Mouse (Mus musculus) CH12.LX (cell line): ENCODE measurements around the gene C130032M10Rik. TPM values are rescaled to one million over a fixed set of nuclear protein-coding genes. Genes with fewer than 3 reads are reported as not detected.

ENCODE experiments used
- DNase-seq: peaks from one replicate; pipeline ENCODE4 v3.0.0-alpha.2; 2013; ENCODE audit errors: extremely low read depth
- H3K27ac ChIP-seq: 2 replicates; pipeline ENCODE4 v1.5.1; 2012; ENCODE audit warnings: low read depth, mild to moderate bottlenecking, control low read depth, moderate library complexity; ENCODE audit not compliant: insufficient read depth
- H3K27me3 ChIP-seq: replicated peaks from 2 replicates; pipeline ENCODE3; 2012; ENCODE audit warnings: inconsistent platforms
- H3K36me3 ChIP-seq, 2 experiments: replicated peaks in 1 of 2; 2 replicates each; pipeline versions ENCODE3 to v1.6.1; 2012; ENCODE audit warnings: inconsistent platforms in 1 of 2, low read length in 1 of 2, mild to moderate bottlenecking in 1 of 2, mixed read lengths in 1 of 2, moderate library complexity in 1 of 2; ENCODE audit not compliant: control insufficient read depth in 1 of 2, insufficient read depth in 1 of 2
- H3K4me1 ChIP-seq, 2 experiments: 2 replicates each; pipeline ENCODE4 v1.6.1; 2012; ENCODE audit warnings: inconsistent platforms in 1 of 2, moderate library complexity in 1 of 2; ENCODE audit not compliant: insufficient read depth in 2 of 2, control insufficient read depth in 1 of 2
- H3K4me2 ChIP-seq: 2 replicates; pipeline ENCODE4 v1.6.1; 2012; ENCODE audit warnings: low read depth, mild to moderate bottlenecking, control low read depth; ENCODE audit not compliant: poor library complexity, insufficient read depth, severe bottlenecking
- H3K4me3 ChIP-seq, 3 experiments: fragments of 150-350 bp in 1 of 3; sonication (generic) in 1 of 3; replicated peaks in 1 of 3; 2 replicates each; pipeline versions ENCODE3 to v1.5.1; 2011 to 2012; ENCODE audit warnings: low read depth in 2 of 3, low read length in 2 of 3, mild to moderate bottlenecking in 2 of 3, moderate library complexity in 2 of 3, control low read depth in 1 of 3, improper control_type of control experiment in 1 of 3, inconsistent platforms in 1 of 3, mixed read lengths in 1 of 3; ENCODE audit not compliant: poor library complexity in 1 of 3
- H3K79me2 ChIP-seq: replicated peaks from 2 replicates; pipeline ENCODE4 v1.6.1; 2012; ENCODE audit warnings: mild to moderate bottlenecking, moderate library complexity; ENCODE audit not compliant: control insufficient read depth, poor library complexity, insufficient read depth, severe bottlenecking; ENCODE audit errors: extremely low read depth
- H3K9ac ChIP-seq: 2 replicates; pipeline ENCODE4 v1.6.1; 2012; ENCODE audit warnings: low read depth, mild to moderate bottlenecking, control low read depth, moderate library complexity; ENCODE audit not compliant: insufficient read depth
- H3K9me3 ChIP-seq: replicated peaks from 2 replicates; pipeline ENCODE3; 2012; ENCODE audit warnings: low read length, inconsistent platforms, mixed read lengths
- BHLHE40 ChIP-seq: IDR thresholded peaks from 2 replicates; pipeline ENCODE4 v1.6.1; 2011; ENCODE audit warnings: mild to moderate bottlenecking, low read depth, low read length, improper control_type of control experiment
- CHD1 ChIP-seq: IDR thresholded peaks from 2 replicates; pipeline ENCODE4 v1.6.1; 2012; ENCODE audit warnings: low read depth, low read length, improper control_type of control experiment, inconsistent platforms
- CHD2 ChIP-seq: IDR thresholded peaks from 2 replicates; pipeline ENCODE4 v1.6.1; 2011; ENCODE audit warnings: low read length, improper control_type of control experiment
- CTCF ChIP-seq, 2 experiments: IDR thresholded peaks in 1 of 2; conservative IDR thresholded peaks in 1 of 2; 2 replicates each; pipeline ENCODE4 v1.5.1; 2011 to 2012; ENCODE audit warnings: low read depth in 2 of 2, low read length in 2 of 2, improper control_type of control experiment in 1 of 2, inconsistent platforms in 1 of 2, mild to moderate bottlenecking in 1 of 2, moderate library complexity in 1 of 2
- ELF1 ChIP-seq: IDR thresholded peaks from 2 replicates; pipeline ENCODE4 v1.6.1; 2014; ENCODE audit warnings: low read depth, mild to moderate bottlenecking, inconsistent platforms, low read length, improper control_type of control experiment
- EP300 ChIP-seq: IDR thresholded peaks from 2 replicates; pipeline ENCODE4 v1.6.1; 2011; ENCODE audit warnings: low read length, improper control_type of control experiment
- ETS1 ChIP-seq: conservative IDR thresholded peaks from 2 replicates; pipeline ENCODE4 v1.6.1; 2012; ENCODE audit warnings: low read depth, mild to moderate bottlenecking, inconsistent platforms, low read length, improper control_type of control experiment, moderate library complexity
- GABPA ChIP-seq: IDR thresholded peaks from 2 replicates; pipeline ENCODE4 v1.6.1; 2012; ENCODE audit warnings: low read depth, low read length, improper control_type of control experiment, inconsistent platforms; ENCODE audit not compliant: insufficient replicate concordance
- HCFC1 ChIP-seq: IDR thresholded peaks from 2 replicates; pipeline ENCODE4 v1.6.1; 2012; ENCODE audit warnings: low read depth, mild to moderate bottlenecking, inconsistent platforms, low read length, improper control_type of control experiment
- IRF4 ChIP-seq: IDR thresholded peaks from 2 replicates; pipeline ENCODE4 v1.6.1; 2014; ENCODE audit warnings: low read depth, mild to moderate bottlenecking, inconsistent platforms, low read length, improper control_type of control experiment
- JUN ChIP-seq: IDR thresholded peaks from 2 replicates; pipeline ENCODE4 v1.6.1; 2011; ENCODE audit warnings: low read depth, mild to moderate bottlenecking, low read length, improper control_type of control experiment, moderate library complexity; ENCODE audit not compliant: insufficient read depth
- JUND ChIP-seq: conservative IDR thresholded peaks from 2 replicates; pipeline ENCODE4 v1.6.1; 2011; ENCODE audit warnings: low read depth, low read length, improper control_type of control experiment
- KAT2A ChIP-seq: IDR thresholded peaks from 2 replicates; pipeline ENCODE4 v1.6.1; 2012; ENCODE audit warnings: low read length, improper control_type of control experiment, inconsistent platforms; ENCODE audit not compliant: insufficient replicate concordance
- MAFK ChIP-seq: IDR thresholded peaks from 2 replicates; pipeline ENCODE4 v1.6.1; 2011; ENCODE audit warnings: low read length, improper control_type of control experiment; ENCODE audit not compliant: insufficient replicate concordance
- MAX ChIP-seq: IDR thresholded peaks from 2 replicates; pipeline ENCODE4 v1.6.1; 2011; ENCODE audit warnings: low read length, improper control_type of control experiment
- MEF2A ChIP-seq: IDR thresholded peaks from 2 replicates; pipeline ENCODE4 v1.6.1; 2014; ENCODE audit warnings: low read depth, mild to moderate bottlenecking, inconsistent platforms, low read length, improper control_type of control experiment, borderline replicate concordance
- MXI1 ChIP-seq: IDR thresholded peaks from 2 replicates; pipeline ENCODE4 v1.6.1; 2011; ENCODE audit warnings: mild to moderate bottlenecking, low read depth, low read length, improper control_type of control experiment
- MYC ChIP-seq: IDR thresholded peaks from 2 replicates; pipeline ENCODE4 v1.6.1; 2011; ENCODE audit warnings: low read depth, mild to moderate bottlenecking, improper control_type of control experiment, low read length
- NELFE ChIP-seq: IDR thresholded peaks from 2 replicates; pipeline ENCODE4 v1.6.1; 2011; ENCODE audit warnings: low read depth, low read length, improper control_type of control experiment
- NRF1 ChIP-seq: IDR thresholded peaks from 2 replicates; pipeline ENCODE4 v1.6.1; 2014; ENCODE audit warnings: low read depth, mild to moderate bottlenecking, inconsistent platforms, low read length, improper control_type of control experiment, moderate library complexity
- PAX5 ChIP-seq: IDR thresholded peaks from 2 replicates; pipeline ENCODE4 v1.6.1; 2012; ENCODE audit warnings: low read length, inconsistent platforms, mixed read lengths
- POLR2A ChIP-seq: IDR thresholded peaks from 2 replicates; pipeline ENCODE4 v1.6.1; 2011; ENCODE audit warnings: low read depth, mild to moderate bottlenecking, improper control_type of control experiment, low read length
- POLR2AphosphoS2 ChIP-seq: IDR thresholded peaks from 2 replicates; pipeline ENCODE4 v1.6.1; 2011; ENCODE audit warnings: low read depth, low read length, improper control_type of control experiment
- RAD21 ChIP-seq: IDR thresholded peaks from 2 replicates; pipeline ENCODE4 v1.6.1; 2011; ENCODE audit warnings: low read depth, mild to moderate bottlenecking, low read length, improper control_type of control experiment, moderate library complexity
- RCOR1 ChIP-seq: conservative IDR thresholded peaks from 2 replicates; pipeline ENCODE4 v1.6.1; 2012; ENCODE audit warnings: low read depth, mild to moderate bottlenecking, inconsistent platforms, low read length, improper control_type of control experiment
- SIN3A ChIP-seq: IDR thresholded peaks from 2 replicates; pipeline ENCODE4 v1.6.1; 2012; ENCODE audit warnings: low read length, improper control_type of control experiment, inconsistent platforms
- UBTF ChIP-seq: IDR thresholded peaks from 2 replicates; pipeline ENCODE4 v1.6.1; 2012; ENCODE audit warnings: low read depth, mild to moderate bottlenecking, inconsistent platforms, low read length, improper control_type of control experiment, moderate library complexity
- ZKSCAN1 ChIP-seq: IDR thresholded peaks from 2 replicates; pipeline ENCODE4 v1.6.1; 2012; ENCODE audit warnings: low read depth, inconsistent platforms, low read length, improper control_type of control experiment, borderline replicate concordance
- ZMIZ1 ChIP-seq: IDR thresholded peaks from 2 replicates; pipeline ENCODE4 v1.6.1; 2012; ENCODE audit warnings: low read depth, mild to moderate bottlenecking, inconsistent platforms, low read length, improper control_type of control experiment
- ZNF384 ChIP-seq: IDR thresholded peaks from 2 replicates; pipeline ENCODE4 v1.6.1; 2012; ENCODE audit warnings: low read depth, low read length, improper control_type of control experiment, inconsistent platforms
- dilution Hi-C: fragments of 300-500 bp; cut with MboI; formaldehyde crosslinking; loops from 2 replicates; pipeline ENCODE4 v1.14.3; 2020; ENCODE audit warnings: low sequenced_read_pairs; ENCODE audit not compliant: extremely low pct_unique_long_range_greater_than_20kb, extremely low pct_ligation_motif_present
- in situ Hi-C: fragments of 300-500 bp; cut with MboI; formaldehyde crosslinking; loops from 3 replicates; pipeline ENCODE4 v1.14.3; 2019; ENCODE audit warnings: low sequenced_read_pairs, low pct_ligation_motif_present, low pct_unique_long_range_greater_than_20kb, mixed read lengths
- polyA plus RNA-seq: library from polyadenylated mRNA; unstranded; fragments of >175 nt; gene quantifications from 2 replicates; pipeline ENCODE4 v1.2.1, GENCODE M21; 2012; ENCODE audit warnings: low read depth; ENCODE audit not compliant: insufficient read length
- total RNA-seq, 2 experiments: library from RNA; depleted of rRNA; stranded (reverse); fragments of 300-350 nt in 1 of 2; fragments of >200 nt in 1 of 2; gene quantifications; 2 replicates each; pipeline ENCODE4 v1.2.3; 2012 to 2014

Gene C130032M10Rik
- total and polyA plus RNA-seq, 3 experiments = not detected

- H3K4me2 ChIP-seq = peak overlapping the region; percentile 62
- H3K79me2 ChIP-seq = no peaks in the 10 kb centered on the region
- no peaks in the 10 kb centered on the region for H3K27me3 ChIP-seq
- dilution Hi-C loops = no loop called here
- peak; percentile 72 for DNase-seq
- H3K36me3 ChIP-seq = no peaks in the 10 kb centered on the region
- no peaks in the 10 kb centered on the region for H3K9me3 ChIP-seq
- no peak overlapping the region for H3K9ac ChIP-seq
- no peak overlapping the region for H3K4me3 ChIP-seq
- in situ Hi-C loops = no loop called here
- peaks cover 10 to 32% of the 10 kb centered on the region in 2 experiments for H3K4me1 ChIP-seq
- no peak for TF ChIP-seq JUN
- no peak for TF ChIP-seq KAT2A
- TF ChIP-seq JUND = no peak
- TF ChIP-seq BHLHE40 = no peak
- TF ChIP-seq MEF2A = no peak
- TF ChIP-seq NRF1 = no peak
- TF ChIP-seq POLR2AphosphoS2 = no peak
- 0 out of 2 replicates have a peak, but pooled peaks have one; percentile 24 for TF ChIP-seq ELF1
- peak; percentile 20; the same call in 1 of the 2 replicates for TF ChIP-seq IRF4
- no peak for TF ChIP-seq GABPA
- no peak for TF ChIP-seq ZNF384
- no peak for TF ChIP-seq RAD21
- peak; percentile 29 for TF ChIP-seq HCFC1
- no peak for TF ChIP-seq UBTF
- peak; percentile 72; the same call in 1 of the 2 replicates for TF ChIP-seq CHD2
- no peak for TF ChIP-seq POLR2A
- no peak for TF ChIP-seq ZMIZ1
- no peak; the same call in 1 of the 2 replicates for TF ChIP-seq SIN3A
- TF ChIP-seq MXI1 = no peak
- TF ChIP-seq ETS1 = no peak
- H3K27ac ChIP-seq = no peak overlapping the region
Measured at GRCm38 (mm10) chr9:114527992-114528679, 12.6 kb downstream of the C130032M10Rik start.

DNA sequence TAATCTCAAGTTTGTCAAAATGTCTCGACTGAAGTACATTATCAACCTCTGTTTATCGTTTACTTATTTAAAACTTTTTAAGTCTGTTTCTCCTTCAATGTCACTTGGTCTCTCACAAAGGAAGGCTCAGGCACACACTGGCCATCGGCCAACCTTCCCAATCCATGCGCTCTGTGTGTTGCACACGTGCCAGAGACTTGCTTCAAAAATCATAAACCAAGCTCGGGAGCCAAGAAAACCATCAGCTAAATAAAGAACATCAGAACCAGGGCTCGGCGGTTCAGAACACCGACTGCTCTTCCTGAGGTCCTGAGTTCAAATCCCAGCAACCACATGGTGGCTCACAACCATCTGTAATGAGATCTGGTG lies 13.2 kb downstream of the C130032M10Rik start:
- dilution Hi-C loops = no loop called here
- TF ChIP-seq MYC (no peak), MEF2A (no peak), HCFC1 (no peak), POLR2A (no peak), MAFK (no peak), RCOR1 (no peak), CTCF (conservative IDR thresholded peaks at IDR 0.05 in 1 of 2, IDR thresholded peaks at IDR 0.05 in 1 of 2; ENCODE audit: low read depth in 2 of 2, low read length in 2 of 2) (no peak), RAD21 (no peak), ZKSCAN1 (no peak), MAX (no peak), GABPA (no peak), NELFE (no peak), CHD2 (no peak), SIN3A (no peak), PAX5 (no peak), EP300 (no peak), CHD1 (no peak)

More for the DNA sequence above, 13.2 kb downstream of the C130032M10Rik start:
- DNase-seq = no peak
- in situ Hi-C loops = no loop called here
- Histone ChIP-seq H3K79me2 (no peaks in the 10 kb centered on the region), H3K9me3 (no peaks in the 10 kb centered on the region), H3K4me1 (peaks cover 12 to 35% of the 10 kb centered on the region in 2 experiments), H3K4me3 (no peak overlapping the region), H3K27ac (no peak overlapping the region), H3K9ac (no peak overlapping the region), H3K27me3 (no peaks in the 10 kb centered on the region), H3K36me3 (no peaks in the 10 kb centered on the region), H3K4me2 (no peak overlapping the region)
